Mouse (Mus musculus): ENCODE results near the gene Trim38. TPM values are rescaled to one million over a fixed set of nuclear protein-coding genes. Genes with fewer than 3 reads are reported as not detected.
A peak's percentile ranks its signal among the peaks of the same experiment; 100 is the strongest.

The Trim38 gene
- polyA plus RNA-seq, 1 experiment: not detected

- no peaks in the 10 kb centered on the region for H3K36me3 ChIP-seq (ENCODE audit: control insufficient read depth, insufficient read depth)
Measured at GRCm38 (mm10) chr13:23759251-23759771, 10.4 kb upstream of the Trim38 start.

GRCm38 (mm10) chr13:23759916-23760239, 9.8 kb upstream of the Trim38 start:
- H3K36me3 ChIP-seq (ENCODE audit: control insufficient read depth, insufficient read depth): no peaks in the 10 kb centered on the region
- H3K79me2 ChIP-seq (ENCODE audit: control insufficient read depth, insufficient read depth): no peaks in the 10 kb centered on the region
- no peaks in the 10 kb centered on the region for H3K27me3 ChIP-seq (ENCODE audit: control insufficient read depth, insufficient read depth, insufficient read length)
- peak overlapping the region; percentile 96 for H3K4me2 ChIP-seq (ENCODE audit: low read depth)
- H3ac ChIP-seq (ENCODE audit: control insufficient read depth, insufficient read length): no peak overlapping the region
- no peak for TF ChIP-seq REST (IDR thresholded peaks at IDR 0.05; ENCODE audit: insufficient read depth, insufficient read length)
- TF ChIP-seq POLR2AphosphoS2 (IDR thresholded peaks at IDR 0.05; ENCODE audit: insufficient read length, low read depth): no peak
- no peak for TF ChIP-seq CEBPB (IDR thresholded peaks at IDR 0.05; ENCODE audit: insufficient read depth, poor library complexity, severe bottlenecking)
- no peak for TF ChIP-seq TCF3 (IDR thresholded peaks at IDR 0.05; ENCODE audit: insufficient read length, low read depth)
- no peak for TF ChIP-seq MYOG (IDR thresholded peaks at IDR 0.05; ENCODE audit: control insufficient read depth in 1 of 3, insufficient read depth in 1 of 3, insufficient read length in 2 of 3, low read depth in 2 of 3)
- no peak for TF ChIP-seq TCF12 (IDR thresholded peaks at IDR 0.05; ENCODE audit: insufficient read depth, poor library complexity, severe bottlenecking)
- TF ChIP-seq MAX (IDR thresholded peaks at IDR 0.05; ENCODE audit: low read depth): no peak
- no peak for TF ChIP-seq POLR2A (IDR thresholded peaks at IDR 0.05; ENCODE audit: insufficient read length, low read depth)
- no peak for TF ChIP-seq E2F4 (IDR thresholded peaks at IDR 0.05; ENCODE audit: insufficient read depth)
- TF ChIP-seq USF1 (IDR thresholded peaks at IDR 0.05; ENCODE audit: low read depth): no peak
- TF ChIP-seq SRF (IDR thresholded peaks at IDR 0.05; ENCODE audit: control insufficient read depth, insufficient read length, low read depth): no peak
- no peak for TF ChIP-seq MYOD1 (IDR thresholded peaks at IDR 0.05; ENCODE audit: control insufficient read depth in 1 of 3, insufficient read length in 2 of 3, low read depth in 2 of 3)
- peak overlapping the region; percentile 29 for H3K4me3 ChIP-seq

More at GRCm38 (mm10) chr13:23759251-23759771, 10.4 kb upstream of the Trim38 start:
- H3K4me2 ChIP-seq (ENCODE audit: low read depth): peak overlapping the region; percentile 96
- H3ac ChIP-seq (ENCODE audit: control insufficient read depth, insufficient read length): no peak overlapping the region
- H3K79me2 ChIP-seq (ENCODE audit: control insufficient read depth, insufficient read depth): no peaks in the 10 kb centered on the region
- TF ChIP-seq TCF12 (IDR thresholded peaks at IDR 0.05; ENCODE audit: insufficient read depth, poor library complexity, severe bottlenecking) (no peak), MYOG (IDR thresholded peaks at IDR 0.05; ENCODE audit: control insufficient read depth in 1 of 3, insufficient read depth in 1 of 3, insufficient read length in 2 of 3, low read depth in 2 of 3) (no peak), POLR2AphosphoS2 (IDR thresholded peaks at IDR 0.05; ENCODE audit: insufficient read length, low read depth) (no peak), MAX (IDR thresholded peaks at IDR 0.05; ENCODE audit: low read depth) (no peak), POLR2A (IDR thresholded peaks at IDR 0.05; ENCODE audit: insufficient read length, low read depth) (no peak), CEBPB (IDR thresholded peaks at IDR 0.05; ENCODE audit: insufficient read depth, poor library complexity, severe bottlenecking) (no peak), E2F4 (IDR thresholded peaks at IDR 0.05; ENCODE audit: insufficient read depth) (no peak), REST (IDR thresholded peaks at IDR 0.05; ENCODE audit: insufficient read depth, insufficient read length) (no peak), TCF3 (IDR thresholded peaks at IDR 0.05; ENCODE audit: insufficient read length, low read depth) (no peak), SRF (IDR thresholded peaks at IDR 0.05; ENCODE audit: control insufficient read depth, insufficient read length, low read depth) (no peak), USF1 (IDR thresholded peaks at IDR 0.05; ENCODE audit: low read depth) (no peak), MYOD1 (IDR thresholded peaks at IDR 0.05; ENCODE audit: control insufficient read depth in 1 of 3, insufficient read length in 2 of 3, low read depth in 2 of 3) (no peak)
- no peaks in the 10 kb centered on the region for H3K27me3 ChIP-seq (ENCODE audit: control insufficient read depth, insufficient read depth, insufficient read length)
- H3K4me3 ChIP-seq: peak overlapping the region; percentile 29

DNA sequence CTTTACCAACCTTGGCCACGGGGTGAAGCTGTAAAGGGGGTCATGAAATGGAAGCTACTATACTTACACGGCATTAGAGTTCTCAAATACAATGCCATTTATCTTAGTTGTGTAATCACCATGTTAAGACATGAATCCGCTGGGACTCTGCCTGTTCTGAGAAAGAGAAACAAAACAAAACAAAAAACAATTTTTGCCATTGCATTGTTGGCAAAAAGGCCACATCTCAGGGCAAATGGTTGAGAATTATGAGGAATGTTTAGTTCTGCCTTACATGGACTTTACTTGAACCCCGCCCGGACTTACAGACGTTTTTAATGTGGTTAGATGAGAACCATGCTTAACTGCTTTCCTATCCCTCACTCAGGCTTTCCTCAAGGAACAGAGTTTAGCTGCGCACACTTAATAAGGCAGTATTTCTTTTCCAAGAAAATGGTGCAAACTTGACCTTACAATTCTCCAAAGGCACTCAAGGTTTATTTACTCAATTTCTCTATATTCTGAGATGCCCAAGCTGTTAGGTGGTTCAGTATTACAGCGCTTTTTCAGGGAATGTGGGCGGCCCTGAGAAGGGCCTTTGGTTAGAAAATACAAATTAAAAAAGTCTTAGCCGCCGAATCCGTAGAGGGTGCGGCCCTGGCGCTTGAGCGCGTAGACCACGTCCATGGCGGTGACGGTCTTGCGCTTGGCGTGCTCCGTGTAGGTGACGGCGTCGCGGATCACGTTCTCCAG, 9.3 kb upstream of the Trim38 start:
- no peak overlapping the region for H3ac ChIP-seq (ENCODE audit: control insufficient read depth, insufficient read length)
- H3K79me2 ChIP-seq (ENCODE audit: control insufficient read depth, insufficient read depth): no peaks in the 10 kb centered on the region
- no peaks in the 10 kb centered on the region for H3K36me3 ChIP-seq (ENCODE audit: control insufficient read depth, insufficient read depth)
- H3K4me2 ChIP-seq (ENCODE audit: low read depth): peak overlapping the region; percentile 96
- no peak for TF ChIP-seq SRF (IDR thresholded peaks at IDR 0.05; ENCODE audit: control insufficient read depth, insufficient read length, low read depth)
- H3K27me3 ChIP-seq (ENCODE audit: control insufficient read depth, insufficient read depth, insufficient read length): no peaks in the 10 kb centered on the region
- peak overlapping the region; percentile 29 for H3K4me3 ChIP-seq

- no peak within 1 kb of the TSS for H3ac ChIP-seq (ENCODE audit: control insufficient read depth, insufficient read length)
- TF ChIP-seq MAX (IDR thresholded peaks at IDR 0.05; ENCODE audit: low read depth): no peak
- no peak for TF ChIP-seq USF1 (IDR thresholded peaks at IDR 0.05; ENCODE audit: low read depth)
- no peak for TF ChIP-seq REST (IDR thresholded peaks at IDR 0.05; ENCODE audit: insufficient read depth, insufficient read length)
- TF ChIP-seq SRF (IDR thresholded peaks at IDR 0.05; ENCODE audit: control insufficient read depth, insufficient read length, low read depth): peak; percentile 46
- TF ChIP-seq POLR2AphosphoS2 (IDR thresholded peaks at IDR 0.05; ENCODE audit: insufficient read length, low read depth): peak; percentile 91
- TF ChIP-seq MYOG (IDR thresholded peaks at IDR 0.05; ENCODE audit: control insufficient read depth in 1 of 3, insufficient read depth in 1 of 3, insufficient read length in 2 of 3, low read depth in 2 of 3): no peak
- TF ChIP-seq CEBPB (IDR thresholded peaks at IDR 0.05; ENCODE audit: insufficient read depth, poor library complexity, severe bottlenecking): no peak
- peak; percentile 77 for TF ChIP-seq POLR2A (IDR thresholded peaks at IDR 0.05; ENCODE audit: insufficient read length, low read depth)
- no peak for TF ChIP-seq TCF12 (IDR thresholded peaks at IDR 0.05; ENCODE audit: insufficient read depth, poor library complexity, severe bottlenecking)
- TF ChIP-seq E2F4 (IDR thresholded peaks at IDR 0.05; ENCODE audit: insufficient read depth): peak; percentile 94
- TF ChIP-seq MYOD1 (IDR thresholded peaks at IDR 0.05; ENCODE audit: control insufficient read depth in 1 of 3, insufficient read length in 2 of 3, low read depth in 2 of 3): no peak
- no peak for TF ChIP-seq TCF3 (IDR thresholded peaks at IDR 0.05; ENCODE audit: insufficient read length, low read depth)
- peak within 1 kb of the TSS; percentile 96 for H3K4me2 ChIP-seq (ENCODE audit: low read depth)
- no peaks in the 10 kb centered on the region for H3K27me3 ChIP-seq (ENCODE audit: control insufficient read depth, insufficient read depth, insufficient read length)
- no peaks in the 10 kb centered on the region for H3K79me2 ChIP-seq (ENCODE audit: control insufficient read depth, insufficient read depth)
- no peaks in the 10 kb centered on the region for H3K36me3 ChIP-seq (ENCODE audit: control insufficient read depth, insufficient read depth)
- H3K4me3 ChIP-seq: peak within 1 kb of the TSS; percentile 29
Measured at GRCm38 (mm10) chr13:23760972-23761864, 8.5 kb upstream of the Trim38 start, which contains the start of gene Hist1h4a. Hist1h4a (minus strand) TSS chr13:23761230.

Measured in myocyte (in vitro differentiated cells).